Mouse (Mus musculus): ENCODE measurements at regions not wholly inside any gene's neighbourhood (a gene's known extent, or its start where the extent isn't known, plus 50 kb on each side); places are given as distances from the start of the nearest gene placed in this dataset.

DNA sequence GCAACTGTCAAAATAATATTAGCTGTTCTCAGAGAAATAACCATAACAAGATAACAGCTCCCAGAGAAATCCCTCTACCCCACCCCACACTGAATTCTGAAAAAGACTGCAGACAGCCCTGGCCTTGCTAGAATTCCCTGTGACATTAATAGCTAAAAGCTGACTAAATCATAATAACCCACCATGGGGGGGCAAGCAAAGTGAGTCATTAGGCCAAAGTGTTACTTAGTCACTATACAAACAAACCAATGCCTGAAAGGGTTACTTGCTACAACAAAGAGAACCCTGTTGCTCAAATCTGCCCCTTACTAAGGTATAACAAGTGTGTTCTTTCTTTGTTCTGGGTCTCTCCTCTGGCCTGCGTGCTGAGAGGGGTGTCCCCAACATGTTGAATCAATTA, 609.1 kb upstream of the Ppp6c start:
- no peak for DNase-seq (ENCODE audit: low spot score in 2 of 2)

DNA sequence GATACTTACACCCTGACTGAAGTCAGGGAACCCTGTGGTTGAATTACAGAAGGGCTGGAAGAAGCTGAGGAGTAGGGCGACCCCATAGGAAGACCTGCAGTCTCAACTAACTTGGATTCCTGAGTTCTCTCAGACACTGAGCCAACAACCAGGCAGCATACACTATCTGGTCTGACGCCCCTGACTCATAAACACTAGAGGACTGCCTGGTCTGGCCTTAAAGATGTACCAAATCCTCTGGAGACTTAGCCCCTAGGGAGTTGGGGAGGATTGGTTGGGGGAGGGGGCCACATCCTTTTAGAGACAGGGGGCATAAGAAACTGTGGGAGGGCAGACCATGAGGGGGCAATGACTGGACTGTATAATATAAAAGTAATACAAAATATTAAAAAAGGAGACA, 597.6 kb upstream of the Ppp6c start:
- DNase-seq (ENCODE audit: low spot score in 2 of 2): no peak

DNA sequence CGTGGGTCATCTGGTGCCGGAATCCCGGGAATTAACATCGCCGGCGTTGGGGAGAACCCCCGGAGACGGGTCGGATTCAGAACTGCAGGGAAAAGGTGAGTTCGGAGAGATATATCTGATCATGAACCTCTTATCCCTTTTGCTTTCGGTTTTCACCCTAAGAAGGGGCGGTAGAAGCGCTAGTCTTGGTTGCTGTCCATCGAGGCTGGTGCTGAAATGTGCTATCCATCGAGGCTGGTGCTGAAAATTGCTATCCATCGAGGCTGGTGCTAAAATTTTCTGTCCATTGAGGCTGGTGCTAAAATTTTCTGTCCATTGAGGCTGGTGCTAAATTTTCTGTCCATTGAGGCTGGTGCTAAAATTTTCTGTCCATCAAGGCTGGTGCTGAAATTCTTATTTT, 580.4 kb upstream of the Ppp6c start:
- DNase-seq (ENCODE audit: low spot score in 2 of 2): peak in 1 of 2 experiments; percentile 33

All from adrenal gland, adult 18-20 months (tissue).